Mouse (Mus musculus): ENCODE results near the gene Tub. TPM values are rescaled to one million over a fixed set of nuclear protein-coding genes. Genes with fewer than 3 reads are reported as not detected.

Gene Tub
- polyA plus RNA-seq, 1 experiment from 2014 or later: 27.1 TPM

DNA sequence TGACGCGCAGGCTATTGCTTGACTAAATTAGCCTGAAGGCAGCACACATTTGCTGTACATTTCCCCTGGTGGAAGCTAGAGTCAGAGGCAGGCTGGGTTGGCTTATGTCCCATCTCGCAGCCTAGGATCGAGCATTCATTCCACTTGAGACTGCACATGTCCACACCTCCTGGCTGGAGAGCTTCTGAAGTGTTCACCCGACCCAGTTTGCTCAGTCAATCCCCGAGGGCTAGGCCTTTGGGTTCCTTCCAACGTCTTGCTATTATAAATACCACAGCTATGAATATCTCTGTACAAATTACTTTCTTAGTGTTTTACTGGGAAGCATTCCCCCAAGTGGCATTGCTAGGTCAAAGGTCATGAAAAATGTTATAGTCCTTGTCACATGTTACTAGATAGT lies 43.1 kb downstream of the Tub start:
- no peak overlapping the region for H3K9ac ChIP-seq
- H3K27ac ChIP-seq: no peak overlapping the region
- H3K4me1 ChIP-seq: no peaks in the 10 kb centered on the region
- no peak overlapping the region for H3K4me2 ChIP-seq
- H3K4me3 ChIP-seq: no peak overlapping the region
- WGBS: 88% methylated on average over 7 of the region's 7 CpGs
- no peaks in the 10 kb centered on the region for H3K36me3 ChIP-seq (ENCODE audit: poor library complexity, severe bottlenecking)
- no peaks in the 10 kb centered on the region for H3K9me3 ChIP-seq (replicated peaks)
- ATAC-seq: no peak
- H3K27me3 ChIP-seq: no peaks in the 10 kb centered on the region

DNA sequence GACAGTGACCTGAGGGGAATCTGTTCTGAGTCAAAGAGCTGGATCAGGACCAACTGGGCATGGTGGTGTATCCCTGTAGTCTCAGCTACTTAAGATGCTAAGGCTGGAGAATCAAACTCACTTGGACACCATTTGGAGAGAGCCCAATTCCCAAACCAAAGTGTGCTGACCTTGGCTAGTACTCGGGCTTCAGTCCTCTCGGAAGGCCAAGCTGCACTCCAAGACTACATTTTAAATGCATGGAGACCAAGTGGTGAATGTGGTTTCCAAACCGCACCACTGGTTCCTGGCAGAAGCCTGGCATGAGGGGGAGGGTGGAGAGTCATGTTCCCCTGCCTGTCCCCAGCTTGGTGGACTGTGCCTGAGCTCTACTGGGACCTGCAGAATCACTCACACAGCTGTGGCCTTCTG lies 43.7 kb downstream of the Tub start:
- H3K4me1 ChIP-seq: no peaks in the 10 kb centered on the region
- no peak overlapping the region for H3K4me2 ChIP-seq
- no peak overlapping the region for H3K9ac ChIP-seq
- H3K27ac ChIP-seq: no peak overlapping the region
- H3K36me3 ChIP-seq (ENCODE audit: poor library complexity, severe bottlenecking): no peaks in the 10 kb centered on the region
- no peaks in the 10 kb centered on the region for H3K27me3 ChIP-seq
- ATAC-seq: no peak
- no peaks in the 10 kb centered on the region for H3K9me3 ChIP-seq (replicated peaks)
- WGBS: 96% methylated on average over 3 of the region's 3 CpGs
- no peak overlapping the region for H3K4me3 ChIP-seq

DNA sequence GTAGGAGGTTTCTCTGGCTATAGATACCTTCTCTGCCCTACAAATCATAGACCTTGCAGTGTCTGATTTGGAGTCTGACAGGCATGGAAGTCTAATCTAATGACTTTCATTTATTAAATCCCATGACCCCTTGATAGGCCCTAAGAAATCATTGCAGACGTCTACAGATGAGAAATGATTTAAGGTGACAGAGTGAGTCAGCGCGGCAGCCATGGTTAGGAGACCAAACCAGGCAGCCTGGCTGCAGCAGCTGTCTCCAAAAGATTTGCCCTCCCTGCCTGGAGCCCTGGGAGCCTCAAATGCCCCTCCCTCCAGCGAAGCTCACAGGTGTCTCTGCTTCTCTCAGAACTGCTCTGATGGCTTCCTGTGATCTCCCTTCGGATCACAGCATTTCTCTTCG lies 46.0 kb downstream of the Tub start:
- no peaks in the 10 kb centered on the region for H3K27me3 ChIP-seq
- H3K36me3 ChIP-seq (ENCODE audit: poor library complexity, severe bottlenecking): no peaks in the 10 kb centered on the region
- H3K27ac ChIP-seq: no peak overlapping the region
- no peak overlapping the region for H3K4me2 ChIP-seq
- ATAC-seq: no peak
- no peaks in the 10 kb centered on the region for H3K4me1 ChIP-seq
- no peaks in the 10 kb centered on the region for H3K9me3 ChIP-seq (replicated peaks)
- WGBS: 80% methylated on average over 6 of the region's 6 CpGs
- no peak overlapping the region for H3K9ac ChIP-seq
- H3K4me3 ChIP-seq: no peak overlapping the region

- no peak overlapping the region for H3K9ac ChIP-seq
- no peaks in the 10 kb centered on the region for H3K36me3 ChIP-seq (ENCODE audit: poor library complexity, severe bottlenecking)
- peak; percentile 71 for ATAC-seq
- H3K27ac ChIP-seq: no peak overlapping the region
- WGBS: 46% methylated on average over 4 of the region's 4 CpGs
- no peaks in the 10 kb centered on the region for H3K27me3 ChIP-seq
- no peaks in the 10 kb centered on the region for H3K9me3 ChIP-seq (replicated peaks)
- no peak overlapping the region for H3K4me2 ChIP-seq
- H3K4me3 ChIP-seq: no peak overlapping the region
- no peaks in the 10 kb centered on the region for H3K4me1 ChIP-seq
Observed at GRCm38 (mm10) chr7:109000315-109000954, 50.3 kb downstream of the Tub start.

DNA sequence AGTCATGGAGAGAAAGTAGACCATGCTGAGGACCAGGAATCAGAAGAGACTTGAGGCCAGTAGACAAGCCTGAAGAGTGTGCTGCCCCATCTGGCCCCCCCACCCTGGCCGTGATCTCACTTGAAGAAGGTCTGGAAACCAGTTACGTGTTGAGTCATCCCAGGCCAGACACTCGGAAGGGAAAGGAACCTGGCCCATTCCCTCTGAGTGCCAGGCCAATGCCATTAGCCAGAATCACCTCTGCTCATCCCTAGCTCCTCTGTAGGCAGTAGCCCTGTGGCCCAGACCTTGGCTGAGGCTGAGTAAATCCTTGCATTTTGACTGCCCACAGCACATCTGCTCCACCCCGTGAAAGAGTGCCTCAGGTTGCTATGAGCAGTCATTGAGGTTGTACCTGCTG lies 51.8 kb downstream of the Tub start:
- H3K27ac ChIP-seq: no peak overlapping the region
- 77% methylated on average over 4 of the region's 4 CpGs for WGBS

DNA sequence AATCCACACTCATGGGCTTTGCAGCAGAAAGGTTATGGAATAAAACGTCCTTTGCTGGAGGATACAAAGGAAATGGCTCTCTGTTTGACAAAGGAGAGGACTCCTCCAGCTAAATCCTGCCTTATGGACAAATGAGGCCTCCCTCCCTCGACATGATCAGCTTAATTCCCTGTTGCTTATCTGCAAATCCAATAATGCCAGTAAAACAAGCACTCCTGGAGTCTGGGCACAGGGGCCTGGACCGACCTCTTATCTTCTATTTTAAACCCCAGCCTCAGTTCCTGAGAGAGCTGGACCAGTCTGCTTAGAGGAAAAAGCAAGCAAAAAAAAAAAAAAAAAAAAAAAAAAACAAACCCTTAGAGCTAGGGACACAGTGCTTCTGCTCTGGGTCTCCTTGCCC lies 53.5 kb downstream of the Tub start:
- no peak for ATAC-seq
- no peak overlapping the region for H3K4me3 ChIP-seq
- no peak overlapping the region for H3K27ac ChIP-seq
- WGBS: under 1% methylated on average over 3 of the region's 3 CpGs
- no peak overlapping the region for H3K4me2 ChIP-seq
- H3K9me3 ChIP-seq (replicated peaks): no peaks in the 10 kb centered on the region
- no peaks in the 10 kb centered on the region for H3K4me1 ChIP-seq
- H3K9ac ChIP-seq: no peak overlapping the region
- H3K27me3 ChIP-seq: no peaks in the 10 kb centered on the region; the same call in 1 of the 2 replicates
- no peaks in the 10 kb centered on the region for H3K36me3 ChIP-seq (ENCODE audit: poor library complexity, severe bottlenecking)

More for the DNA sequence above, 51.8 kb downstream of the Tub start:
- Histone ChIP-seq H3K27me3 (no peaks in the 10 kb centered on the region), H3K4me3 (no peak overlapping the region), H3K36me3 (ENCODE audit: poor library complexity, severe bottlenecking) (no peaks in the 10 kb centered on the region), H3K9me3 (replicated peaks) (no peaks in the 10 kb centered on the region), H3K9ac (no peak overlapping the region), H3K4me2 (no peak overlapping the region), H3K4me1 (no peaks in the 10 kb centered on the region)
- ATAC-seq: no peak

DNA sequence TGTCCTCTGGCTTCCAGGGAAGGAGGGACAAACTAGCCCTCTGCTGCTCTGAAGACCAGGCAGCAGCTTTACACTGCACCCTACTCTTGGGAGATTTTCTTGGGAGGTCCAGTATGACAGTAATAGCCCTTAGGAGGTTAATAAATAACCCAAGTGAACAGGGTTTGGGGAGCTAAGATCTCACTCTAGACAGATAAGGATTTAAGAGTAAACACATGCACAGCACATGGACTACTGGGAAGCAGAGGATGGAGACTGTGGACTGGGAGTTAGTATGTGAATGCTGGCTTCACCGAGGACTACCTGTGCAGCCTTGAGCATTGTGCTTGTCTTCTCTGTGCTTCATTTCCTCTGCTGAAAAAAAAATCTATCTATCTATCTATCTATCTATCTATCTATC lies 59.1 kb downstream of the Tub start:
- peaks cover 23% of the 10 kb centered on the region for H3K27me3 ChIP-seq
- no peak for ATAC-seq
- no peak overlapping the region for H3K4me2 ChIP-seq
- WGBS: 93% methylated on average over 1 of the region's 1 CpGs
- no peak overlapping the region for H3K4me3 ChIP-seq
- no peaks in the 10 kb centered on the region for H3K36me3 ChIP-seq (ENCODE audit: poor library complexity, severe bottlenecking)
- H3K9ac ChIP-seq: no peak overlapping the region
- H3K4me1 ChIP-seq: peaks cover 38% of the 10 kb centered on the region
- H3K9me3 ChIP-seq (replicated peaks): no peaks in the 10 kb centered on the region
- H3K27ac ChIP-seq: no peak overlapping the region

- H3K4me3 ChIP-seq: peak overlapping the region; percentile 76
- no peaks in the 10 kb centered on the region for H3K36me3 ChIP-seq (ENCODE audit: poor library complexity, severe bottlenecking)
- under 1% methylated on average over 81 of the region's 82 CpGs for WGBS
- peaks cover 23% of the 10 kb centered on the region for H3K27me3 ChIP-seq
- H3K4me1 ChIP-seq: peaks cover 39% of the 10 kb centered on the region
- H3K4me2 ChIP-seq: peak overlapping the region; percentile 80
- peak; percentile 86 for ATAC-seq
- H3K9me3 ChIP-seq (replicated peaks): no peaks in the 10 kb centered on the region
- peak overlapping the region; percentile 79 for H3K27ac ChIP-seq
- peak overlapping the region; percentile 89 for H3K9ac ChIP-seq
Observed at GRCm38 (mm10) chr7:109010720-109011595, 60.8 kb downstream of the Tub start.

DNA sequence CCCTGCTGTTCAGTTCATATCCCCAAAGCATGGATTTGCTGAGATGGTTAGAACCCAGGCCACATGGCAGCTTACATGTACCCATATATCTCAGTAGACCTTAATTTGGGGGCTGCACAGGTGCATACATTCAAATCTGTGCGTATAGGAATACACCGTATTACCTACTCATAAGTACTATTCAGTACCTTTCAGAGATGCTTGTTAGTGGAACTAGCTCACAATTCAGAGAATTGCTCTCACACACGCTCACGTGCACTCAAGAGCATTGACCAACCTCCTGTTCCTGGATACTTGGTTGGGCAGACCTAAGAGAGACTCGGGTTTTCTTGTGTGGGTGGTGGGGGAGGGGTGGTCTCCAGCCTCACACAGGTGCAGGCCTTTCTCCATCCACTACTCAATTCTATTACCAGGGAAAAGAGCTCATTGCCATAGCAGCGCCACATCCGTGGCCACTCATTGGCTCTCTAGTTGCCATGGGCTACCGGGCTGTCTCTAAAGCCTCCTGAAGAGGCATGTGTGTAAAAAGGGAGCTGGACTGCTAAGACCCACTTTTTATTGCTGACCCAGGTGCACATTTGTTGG lies 61.5 kb downstream of the Tub start:
- Histone ChIP-seq H3K36me3 (ENCODE audit: poor library complexity, severe bottlenecking) (no peaks in the 10 kb centered on the region), H3K9me3 (replicated peaks) (no peaks in the 10 kb centered on the region), H3K27ac (peak overlapping the region; percentile 79), H3K9ac (peak overlapping the region; percentile 89), H3K4me2 (peak overlapping the region; percentile 80), H3K27me3 (peaks cover 23% of the 10 kb centered on the region), H3K4me1 (peaks cover 46% of the 10 kb centered on the region), H3K4me3 (peak overlapping the region; percentile 76)
- ATAC-seq: peak; percentile 83
- 20% methylated on average over 8 of the region's 8 CpGs for WGBS

GRCm38 (mm10) chr7:109012575-109012974 lies 62.4 kb downstream of the Tub start:
- H3K4me2 ChIP-seq: peak overlapping the region; percentile 80
- H3K4me3 ChIP-seq: peak overlapping the region; percentile 76
- WGBS: 79% methylated on average over 1 of the region's 1 CpGs
- H3K27ac ChIP-seq: peak overlapping the region; percentile 79
- no peak for ATAC-seq
- H3K9ac ChIP-seq: 0 out of 2 replicates have a peak overlapping the region, but pooled peaks have one; percentile 89
- H3K36me3 ChIP-seq (ENCODE audit: poor library complexity, severe bottlenecking): no peaks in the 10 kb centered on the region
- H3K9me3 ChIP-seq (replicated peaks): no peaks in the 10 kb centered on the region
- peaks cover 52% of the 10 kb centered on the region for H3K4me1 ChIP-seq
- peaks cover 23% of the 10 kb centered on the region for H3K27me3 ChIP-seq

- 0 out of 2 replicates have a peak, but pooled peaks cover 4% of the 10 kb centered on the region for H3K36me3 ChIP-seq (ENCODE audit: poor library complexity, severe bottlenecking)
- H3K9ac ChIP-seq: peak overlapping the region; percentile 28; the same call in 1 of the 2 replicates
- peak overlapping the region; percentile 9; the same call in 1 of the 2 replicates for H3K4me3 ChIP-seq
- 48% methylated on average over 4 of the region's 4 CpGs for WGBS
- H3K4me2 ChIP-seq: peak overlapping the region; percentile 80
- no peak for ATAC-seq
- H3K4me1 ChIP-seq: peaks cover 52% of the 10 kb centered on the region
- H3K27me3 ChIP-seq: peaks cover 23% of the 10 kb centered on the region
- no peaks in the 10 kb centered on the region for H3K9me3 ChIP-seq (replicated peaks)
- H3K27ac ChIP-seq: peak overlapping the region; percentile 49
Observed at GRCm38 (mm10) chr7:109012998-109013625, 63.0 kb downstream of the Tub start.

- 0 out of 2 replicates have a peak, but pooled peaks cover 4% of the 10 kb centered on the region for H3K36me3 ChIP-seq (ENCODE audit: poor library complexity, severe bottlenecking)
- no peaks in the 10 kb centered on the region for H3K9me3 ChIP-seq (replicated peaks)
- no peak overlapping the region for H3K9ac ChIP-seq
- WGBS: 91% methylated on average over 7 of the region's 7 CpGs
- ATAC-seq: no peak
- H3K4me3 ChIP-seq: no peak overlapping the region
- H3K4me2 ChIP-seq: no peak overlapping the region
- H3K4me1 ChIP-seq: peaks cover 52% of the 10 kb centered on the region
- peaks cover 17% of the 10 kb centered on the region for H3K27me3 ChIP-seq
- H3K27ac ChIP-seq: no peak overlapping the region
Observed at GRCm38 (mm10) chr7:109014851-109015250, 64.7 kb downstream of the Tub start.
